Mouse (Mus musculus): ENCODE results near the gene Depp1.

- TF ChIP-seq POLR2A (IDR thresholded peaks at IDR 0.05; ENCODE audit: extremely low read depth, insufficient read depth, low read length) (no peak), CTCF (IDR thresholded peaks at IDR 0.05; ENCODE audit: low read depth, low read length) (no peak)
These were observed 23.3 kb downstream of the Depp1 start, which contains the start of gene Rassf4 for GRCm38 (mm10) chr6:116673471-116674282.

Data from liver, adult 2 months (tissue).